Mouse (Mus musculus) CH12.LX (cell line): ENCODE measurements around the gene Hdac4.

ENCODE experiments used
- CTCF ChIP-seq, 2 experiments: IDR thresholded peaks in 1 of 2; conservative IDR thresholded peaks in 1 of 2; 2 replicates each; pipeline ENCODE4 v1.5.1; 2011 to 2012; ENCODE audit warnings: low read depth in 2 of 2, low read length in 2 of 2, improper control_type of control experiment in 1 of 2, inconsistent platforms in 1 of 2, mild to moderate bottlenecking in 1 of 2, moderate library complexity in 1 of 2
- HCFC1 ChIP-seq: IDR thresholded peaks from 2 replicates; pipeline ENCODE4 v1.6.1; 2012; ENCODE audit warnings: low read depth, mild to moderate bottlenecking, inconsistent platforms, low read length, improper control_type of control experiment
- MAFK ChIP-seq: IDR thresholded peaks from 2 replicates; pipeline ENCODE4 v1.6.1; 2011; ENCODE audit warnings: low read length, improper control_type of control experiment; ENCODE audit not compliant: insufficient replicate concordance
- TCF12 ChIP-seq: IDR thresholded peaks from 2 replicates; pipeline ENCODE4 v1.6.1; 2014; ENCODE audit warnings: low read depth, mild to moderate bottlenecking, inconsistent platforms, low read length, improper control_type of control experiment
- USF2 ChIP-seq: conservative IDR thresholded peaks from 2 replicates; pipeline ENCODE4 v1.6.1; 2011; ENCODE audit warnings: low read depth, low read length, improper control_type of control experiment

DNA sequence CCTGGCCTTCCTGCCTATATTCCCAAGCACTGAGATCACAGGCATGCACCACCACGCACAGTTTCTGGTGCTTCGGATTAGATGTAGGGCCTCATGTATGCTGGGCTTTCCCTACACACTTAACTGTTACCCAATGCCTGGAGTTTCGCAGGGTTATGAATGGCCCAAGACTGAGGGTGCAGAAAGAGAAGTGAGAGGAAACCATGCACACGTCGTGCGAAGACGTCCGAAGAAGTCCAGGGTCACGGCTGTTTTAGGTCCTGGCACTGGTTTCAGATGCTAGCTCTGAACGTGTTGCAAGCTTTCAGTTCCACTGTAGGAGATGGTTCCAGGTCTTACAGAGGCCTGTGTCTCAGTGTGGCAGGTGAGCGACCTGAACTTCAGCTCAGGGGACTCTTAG is 21.2 kb upstream of the Hdac4 start:
- TF ChIP-seq MAFK (0 out of 2 replicates have a peak, but pooled peaks have one; percentile 27), USF2 (no peak), HCFC1 (no peak), CTCF (conservative IDR thresholded peaks at IDR 0.05 in 1 of 2, IDR thresholded peaks at IDR 0.05 in 1 of 2; ENCODE audit: low read depth in 2 of 2, low read length in 2 of 2) (no peak), TCF12 (0 out of 2 replicates have a peak, but pooled peaks have one; percentile 45)
